Mouse (Mus musculus): ENCODE measurements around the gene Pccb.

- no peak for TF ChIP-seq EP300 (IDR thresholded peaks at IDR 0.05; ENCODE audit: insufficient read depth, low read depth, low read length)
- no peak for TF ChIP-seq CTCF (IDR thresholded peaks at IDR 0.05; ENCODE audit: low read depth, low read length)
- TF ChIP-seq POLR2A (IDR thresholded peaks at IDR 0.05; ENCODE audit: insufficient read depth, low read length): no peak
These were observed 18.6 kb upstream of the Pccb start for GRCm38 (mm10) chr9:101053279-101053678.

All from ES-Bruce4 (cell line).